8 mouse cellular contexts compared by ENCODE assay signal in genomic region chr12:101718054-101718754, GRCm38 (mm10). TPM values are rescaled to one million over a fixed set of nuclear protein-coding genes. Genes with fewer than 3 reads are reported as not detected.
A peak's percentile ranks its signal among the peaks of the same experiment; 100 is the strongest.
DNase-seq lines count a peak whose midpoint lies in the region; ATAC-seq and TF ChIP-seq lines count a peak whose summit lies in the region.

Gene Tc2n (minus strand): TSS chr12:101718523.

- H3K36me3 ChIP-seq in heart, embryonic 14.5 days (ENCODE audit: control insufficient read depth, insufficient read depth, low read length): no peaks in the 10 kb centered on the region
- no peaks in the 10 kb centered on the region for H3K36me3 ChIP-seq in neural tube, embryonic 15.5 days

- no peaks in the 10 kb centered on the region for H3K4me1 ChIP-seq in bone marrow macrophage, adult 2 months (ENCODE audit: control insufficient read depth, insufficient read depth, low read length)
- H3K4me1 ChIP-seq in embryonic fibroblast, embryonic 13.5 days (ENCODE audit: control insufficient read depth, insufficient read depth, low read length): no peaks in the 10 kb centered on the region
- H3K4me1 ChIP-seq in heart, embryonic 14.5 days (ENCODE audit: control insufficient read depth in 2 of 2, insufficient read depth in 2 of 2, low read length in 2 of 2): no peaks in the 10 kb centered on the region; a peak in 1 of 4 replicates
- no peaks in the 10 kb centered on the region for H3K4me1 ChIP-seq in lung, adult 2 months (ENCODE audit: control insufficient read depth, insufficient read depth, low read length)
- peaks cover 5% of the 10 kb centered on the region; the same call in 1 of the 2 replicates for H3K4me1 ChIP-seq in neural tube, embryonic 15.5 days

- H3K27me3 ChIP-seq in heart, embryonic 14.5 days (ENCODE audit: control insufficient read depth, insufficient read depth, low read length): peaks cover 13% of the 10 kb centered on the region
- 0 out of 2 replicates have a peak, but pooled peaks cover 6% of the 10 kb centered on the region for H3K27me3 ChIP-seq in neural tube, embryonic 15.5 days (replicated peaks)

- peak; percentile 77 for DNase-seq in CD4-positive helper T cell, adult 2 months (ENCODE audit: low read depth, low spot score)
- peak; percentile 92 for DNase-seq in kidney, postnatal 10 days
- DNase-seq in lung, adult 2 months: peak; percentile 95
- peak; percentile 48 for DNase-seq in thymus, postnatal 0 days (ENCODE audit: low spot score)

- peak within 1 kb of the TSS; percentile 100 for H3K4me2 ChIP-seq in heart, embryonic 14.5 days (ENCODE audit: low read length)
- peak within 1 kb of the TSS; percentile 99 for H3K4me2 ChIP-seq in neural tube, embryonic 15.5 days

- H3K27ac ChIP-seq in bone marrow macrophage, adult 2 months (ENCODE audit: insufficient read depth, low read depth, low read length): no peak within 1 kb of the TSS
- no peak within 1 kb of the TSS for H3K27ac ChIP-seq in embryonic fibroblast, embryonic 13.5 days (ENCODE audit: insufficient read depth, low read length)
- H3K27ac ChIP-seq in heart, embryonic 14.5 days (replicated peaks in 1 of 2; ENCODE audit: control insufficient read depth in 1 of 2, insufficient read depth in 1 of 2, low read depth in 2 of 2, low read length in 2 of 2): no peak within 1 kb of the TSS
- no peak within 1 kb of the TSS for H3K27ac ChIP-seq in neural tube, embryonic 15.5 days (replicated peaks)

- no peaks in the 10 kb centered on the region for H3K9me3 ChIP-seq in heart, embryonic 14.5 days (ENCODE audit: control insufficient read depth, low read length)
- H3K9me3 ChIP-seq in neural tube, embryonic 15.5 days (replicated peaks): no peaks in the 10 kb centered on the region

- ATAC-seq in heart, embryonic 14.5 days (ENCODE audit: insufficient number of reproducible peaks, insufficient read depth, low FRiP score, low read depth): peak; percentile 89
- ATAC-seq in neural tube, embryonic 15.5 days (ENCODE audit: low FRiP score): peak; percentile 96

- no peak for TF ChIP-seq POLR2A in bone marrow macrophage, adult 2 months (IDR thresholded peaks at IDR 0.05; ENCODE audit: borderline replicate concordance, low read depth, low read length)
- TF ChIP-seq POLR2A in embryonic fibroblast, embryonic 13.5 days (IDR thresholded peaks at IDR 0.05; ENCODE audit: low read depth, low read length): no peak
- peak; percentile 74; the same call in 1 of the 2 replicates for TF ChIP-seq POLR2A in lung, adult 2 months (IDR thresholded peaks at IDR 0.05; ENCODE audit: borderline replicate concordance, extremely low read depth, low read depth, low read length)

- peak within 1 kb of the TSS; percentile 70 for H3K9ac ChIP-seq in heart, embryonic 14.5 days (ENCODE audit: low read length)
- H3K9ac ChIP-seq in neural tube, embryonic 15.5 days (replicated peaks): peak within 1 kb of the TSS; percentile 53

- TF ChIP-seq CTCF in bone marrow macrophage, adult 2 months (IDR thresholded peaks at IDR 0.05; ENCODE audit: low read depth, low read length): no peak
- TF ChIP-seq CTCF in embryonic fibroblast, embryonic 13.5 days (IDR thresholded peaks at IDR 0.05; ENCODE audit: borderline replicate concordance, insufficient read depth, low read length): no peak
- TF ChIP-seq CTCF in lung, adult 2 months (IDR thresholded peaks at IDR 0.05; ENCODE audit: insufficient read depth, low read length): no peak

- peak within 1 kb of the TSS; percentile 60 for H3K4me3 ChIP-seq in bone marrow macrophage, adult 2 months (ENCODE audit: insufficient read depth, low read length)
- peak within 1 kb of the TSS; percentile 75 for H3K4me3 ChIP-seq in embryonic fibroblast, embryonic 13.5 days (ENCODE audit: insufficient read depth, low read length)
- peak within 1 kb of the TSS; percentile 65 to 70 for H3K4me3 ChIP-seq in heart, embryonic 14.5 days (ENCODE audit: control insufficient read depth in 1 of 2, insufficient read depth in 1 of 2, low read depth in 1 of 2, low read length in 2 of 2)
- H3K4me3 ChIP-seq in lung, adult 2 months (replicated peaks; ENCODE audit: extremely low read depth, low read depth, low read length): peak within 1 kb of the TSS; percentile 54
- peak within 1 kb of the TSS; percentile 77 for H3K4me3 ChIP-seq in neural tube, embryonic 15.5 days (replicated peaks)

- WGBS in heart, embryonic 14.5 days: under 1% methylated on average over 72 of the region's 75 CpGs
- under 1% methylated on average over 75 of the region's 75 CpGs for WGBS in lung, adult 2 months
- under 1% methylated on average over 67 of the region's 75 CpGs for WGBS in neural tube, embryonic 15.5 days

RNA-seq across cellular contexts. Expression of gene Tc2n, which starts in this region (rescaled TPM):
- 0.15 TPM in 1 of 2 replicates, not detected in the other for polyA plus RNA-seq in bone marrow macrophage, adult 2 months (2012; ENCODE audit: insufficient read depth, insufficient read length, missing spikeins)
- 0.26 TPM in 1 of 2 replicates, not detected in the other for polyA plus RNA-seq in embryonic fibroblast, embryonic 13.5 days (2011; ENCODE audit: insufficient read length, low read depth, missing spikeins)
- 0.32 and 0.38 TPM in 2 replicates for polyA plus RNA-seq in heart, embryonic 14.5 days (2014; fragmentation: Nextera tagmentation; extraction: Ambion mirVana)
- 0.87 and 1.1 TPM in 2 replicates for polyA plus RNA-seq in lung, adult 2 months (2012; rRNA removed)
- 0.23 and 0.59 TPM in 2 replicates for polyA plus RNA-seq in neural tube, embryonic 15.5 days (2015; fragmentation: Nextera tagmentation; extraction: Ambion mirVana)
- polyA plus RNA-seq in thymus, postnatal 0 days (2015; fragmentation: Nextera tagmentation; extraction: Ambion mirVana): 0.37 and 0.51 TPM in 2 replicates

Comparison
In these comparisons a context has a peak if more than half of its experiments do, and no peak if none do; other contexts are left out.
1. Peak in ATAC-seq, H3K4me3 ChIP-seq, H3K9ac ChIP-seq and H3K4me2 ChIP-seq in heart, embryonic 14.5 days; RNA of the gene not detected or under 1 TPM.
2. Peak in ATAC-seq, H3K4me3 ChIP-seq, H3K9ac ChIP-seq and H3K4me2 ChIP-seq in neural tube, embryonic 15.5 days; RNA of the gene not detected or under 1 TPM.
3. Peak in DNase-seq in thymus, postnatal 0 days; RNA of the gene not detected or under 1 TPM.